Mouse (Mus musculus) erythroblast, adult 5-6 weeks (primary cell): Measurements from ENCODE around the gene Tmem141. TPM values are rescaled to one million over a fixed set of nuclear protein-coding genes. Genes with fewer than 3 reads are reported as not detected.

Experiments
- ATAC-seq: replicated peaks from 2 replicates; pipeline ENCODE4 v1.8.0; 2016; ENCODE audit warnings: moderate number of reproducible peaks, mild to moderate bottlenecking, moderate TSS enrichment, inconsistent platforms; ENCODE audit not compliant: poor library complexity, low FRiP score, severe bottlenecking
- total RNA-seq, 2 experiments: library from RNA; stranded (forward) in 1 of 2; stranded (reverse) in 1 of 2; fragments of 150-400 nt in 1 of 2; fragments of 200-764, 138-1000 nt in 1 of 2; gene quantifications; 2 replicates each; pipeline versions ENCODE4 v1.2.3 to v1.2.4; 2015 to 2017; ENCODE audit warnings: low replicate concordance in 2 of 2

Tmem141 gene
- total RNA-seq (2015; ENCODE audit: low replicate concordance) (4.6 and 6.0 TPM in 2 replicates), total RNA-seq (2017; ENCODE audit: low replicate concordance) (2.2 and 9.4 TPM in 2 replicates)

DNA sequence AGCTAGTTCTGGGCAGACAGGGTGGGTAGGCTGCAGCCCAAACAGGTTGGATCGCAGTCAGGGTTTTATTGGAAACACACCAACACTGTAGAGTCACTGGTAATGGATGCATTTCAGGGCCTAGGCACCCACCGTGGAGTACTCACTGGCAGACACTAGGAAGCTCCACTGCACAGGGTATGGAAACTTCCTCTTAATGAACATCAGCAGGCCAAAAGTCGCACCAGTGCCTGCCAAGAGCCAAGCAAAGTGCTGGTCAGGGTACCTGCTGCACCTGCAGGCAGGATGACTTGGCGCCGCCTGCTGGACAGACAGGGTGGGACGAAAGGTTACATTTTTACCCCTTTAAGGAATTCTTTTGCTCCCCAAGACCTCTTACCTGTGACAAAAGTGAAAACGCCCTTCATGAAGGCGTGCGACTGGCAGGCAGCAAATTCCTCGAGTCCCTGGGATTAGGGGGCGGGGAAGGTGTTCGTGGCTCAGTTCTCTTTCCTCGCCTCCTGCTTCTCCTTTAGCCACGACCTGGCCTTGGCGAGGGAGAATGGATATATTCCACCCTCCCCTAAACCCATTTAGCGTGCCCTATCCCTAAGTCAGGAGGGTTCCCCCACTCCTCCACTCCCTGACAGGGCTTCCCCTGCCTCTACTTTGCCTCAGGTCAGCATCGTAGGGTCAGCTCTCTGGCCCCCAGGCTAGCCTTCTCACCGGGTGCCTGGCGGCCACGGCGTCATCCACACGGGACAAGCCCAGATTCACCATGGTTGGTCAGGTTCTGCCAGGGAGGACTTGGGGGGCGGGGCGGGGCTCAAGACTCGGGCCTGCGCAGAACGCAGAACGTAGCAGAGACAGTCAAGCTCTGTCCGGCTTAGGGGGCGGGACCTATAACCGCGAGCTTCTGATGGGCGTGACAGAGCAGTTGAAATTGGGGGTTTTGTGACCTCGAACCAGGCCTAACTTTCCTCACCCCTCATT, at the start of gene Tmem141:
Gene Tmem141 (minus strand): TSS at position 777 of the 972 bp plus-strand sequence.
- ATAC-seq = peak; percentile 38; the same call in 1 of the 2 replicates

DNA sequence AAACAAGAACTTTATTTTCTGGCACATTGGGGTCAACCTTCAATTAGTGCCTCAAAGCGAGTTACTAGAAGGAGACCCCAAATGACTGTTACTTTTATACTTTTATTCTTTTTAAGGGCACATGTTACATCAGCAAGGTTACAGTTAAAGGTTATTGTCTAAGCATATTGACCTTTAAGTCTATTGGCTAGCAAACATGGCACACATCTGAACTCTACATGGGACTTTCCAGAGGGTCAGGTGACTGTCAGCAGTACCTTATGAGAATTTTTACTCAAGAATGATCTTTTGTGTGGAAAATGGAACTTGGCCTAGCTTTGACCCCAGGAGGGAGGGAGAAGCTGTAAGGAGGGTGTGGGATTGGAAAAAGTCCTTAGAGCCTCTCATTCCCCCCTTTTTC, 44.7 kb upstream of the Tmem141 start:
- no peak for ATAC-seq

DNA sequence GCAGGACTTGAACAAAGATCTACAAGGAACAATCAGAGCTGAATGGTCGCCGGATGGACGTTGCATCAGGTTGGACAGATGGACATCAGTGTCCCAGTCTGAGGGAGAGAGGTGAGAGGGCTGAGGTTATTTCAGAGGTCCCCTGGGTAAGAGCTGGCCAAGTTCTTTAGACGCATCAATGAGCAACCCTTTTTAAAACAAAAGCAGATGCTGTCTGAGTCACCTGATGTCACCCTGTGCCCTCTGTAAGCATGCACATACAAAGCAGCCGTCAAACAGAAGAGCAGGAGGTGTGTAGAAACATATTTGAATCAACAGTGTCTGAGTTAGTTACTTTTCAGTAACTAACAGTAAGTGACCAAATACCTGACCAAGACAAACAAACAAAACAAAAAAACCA, 42.3 kb upstream of the Tmem141 start:
- ATAC-seq = no peak

DNA sequence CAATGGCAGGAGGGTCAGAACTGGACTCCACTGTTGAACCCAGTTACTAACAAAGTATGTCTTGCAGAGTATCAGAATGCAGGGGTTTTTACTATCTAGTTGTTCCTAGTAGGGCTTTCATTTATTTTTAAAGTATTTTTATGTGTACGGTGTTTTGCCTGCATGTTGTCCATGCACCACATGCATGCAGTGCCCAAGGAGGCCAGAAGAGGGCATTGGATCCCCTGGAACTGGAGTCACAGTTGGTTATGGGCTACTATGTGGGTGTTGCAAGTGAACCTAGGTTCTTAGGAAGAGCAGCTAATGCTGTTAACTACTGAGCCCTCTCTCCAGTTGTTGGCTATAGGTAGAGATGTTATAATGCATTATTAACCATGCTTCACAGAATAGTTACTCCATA, 41.7 kb upstream of the Tmem141 start:
- ATAC-seq = no peak

DNA sequence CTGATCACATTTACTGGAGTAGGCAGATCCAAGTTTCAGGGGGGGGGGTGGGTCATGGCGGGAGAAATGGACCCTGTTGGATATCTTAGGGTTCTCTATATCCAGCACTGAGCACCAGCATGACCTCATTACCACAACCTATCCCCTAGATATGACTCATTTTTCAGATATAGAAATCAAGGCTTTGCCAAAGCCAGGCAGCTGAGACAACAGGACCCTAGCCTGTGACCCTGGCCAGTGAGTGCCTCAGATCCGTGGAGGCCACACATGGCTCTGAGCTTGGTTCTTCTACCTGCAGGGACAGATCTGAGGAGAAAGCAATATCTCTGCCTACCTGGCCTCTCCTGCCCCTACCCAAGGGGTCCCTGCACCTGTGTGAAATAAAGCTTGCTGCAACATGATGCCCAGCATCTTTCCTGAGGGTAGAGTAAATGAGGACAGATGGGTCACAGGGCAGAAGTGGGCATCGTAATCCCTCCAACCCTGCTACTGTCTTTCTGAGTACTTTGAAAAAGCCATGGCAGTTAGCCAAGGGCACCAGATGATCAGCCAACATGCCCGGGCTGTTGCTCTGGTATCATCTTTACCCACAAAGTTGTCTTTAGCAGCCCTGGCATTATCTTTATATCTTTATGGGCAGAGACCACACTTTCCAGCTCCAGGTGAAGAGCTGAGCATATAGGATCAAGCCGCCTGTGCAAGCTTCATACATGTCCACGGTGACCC, 39.6 kb upstream of the Tmem141 start:
- no peak for ATAC-seq

GRCm38 (mm10) chr2:25660279-25660678, 38.5 kb upstream of the Tmem141 start:
- no peak for ATAC-seq

DNA sequence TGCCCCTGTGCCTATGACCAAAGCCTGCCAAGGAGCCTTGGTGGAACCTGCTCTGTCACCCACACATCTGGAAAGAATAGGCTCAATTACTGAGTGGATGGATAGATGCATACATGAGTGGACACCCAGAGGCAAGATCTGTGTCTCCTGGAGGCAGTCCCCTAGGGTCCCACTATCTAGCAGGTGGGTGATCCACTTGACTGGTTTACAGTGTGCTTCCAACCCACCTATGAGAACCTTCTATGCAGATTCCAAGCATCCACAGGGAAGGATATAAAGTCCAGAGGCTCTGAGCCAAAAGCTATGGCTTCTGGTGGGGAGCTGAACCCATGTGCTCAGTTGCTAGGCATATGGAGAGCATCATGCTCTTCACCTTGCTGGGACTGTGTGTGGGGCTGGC, 35.8 kb upstream of the Tmem141 start, which contains the start of gene Lcn5:
Gene Lcn5 (plus strand): TSS at position 301 of the 400 bp plus-strand sequence.
- ATAC-seq = no peak

DNA sequence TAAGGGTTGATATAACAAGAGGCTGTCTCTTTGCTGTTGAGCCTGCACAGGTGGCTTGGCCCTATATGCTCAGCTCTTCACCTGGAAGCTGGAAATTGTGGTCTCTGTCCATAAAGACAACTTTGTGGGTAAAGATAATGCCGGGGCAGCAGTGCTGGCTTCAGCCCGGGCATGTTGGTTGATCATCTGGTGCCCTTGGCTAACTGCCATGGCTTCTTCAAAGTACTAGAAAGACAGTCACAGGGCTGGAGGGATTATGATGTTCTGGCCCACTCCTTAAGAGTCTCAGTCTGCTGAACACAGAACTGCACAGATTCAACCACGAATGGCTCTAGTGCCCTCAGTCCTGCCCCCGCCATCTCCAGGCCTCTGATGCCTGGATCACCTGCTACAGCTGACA, 35.4 kb upstream of the Tmem141 start:
- ATAC-seq = no peak

DNA sequence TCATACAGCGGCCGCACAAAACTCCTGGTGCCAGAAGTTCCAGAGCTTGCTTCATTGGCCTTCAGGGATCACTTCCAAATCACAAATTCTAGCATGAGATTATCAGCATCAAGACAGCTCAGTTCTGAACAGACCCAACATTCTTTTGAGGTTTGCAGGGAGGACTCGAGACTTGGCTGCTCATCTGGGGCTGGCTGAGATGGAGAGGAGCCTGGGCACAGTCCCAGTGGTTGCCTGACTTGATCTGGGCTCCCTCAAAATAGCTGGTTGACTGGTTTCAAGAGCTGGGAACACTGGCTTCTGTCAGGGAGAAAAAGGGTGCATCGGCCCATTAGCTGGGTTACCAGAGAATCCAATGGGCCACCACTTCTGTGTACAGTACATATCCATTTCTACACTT, 34.9 kb upstream of the Tmem141 start:
- no peak for ATAC-seq

- ATAC-seq = no peak
These were observed 32.7 kb upstream of the Tmem141 start for GRCm38 (mm10) chr2:25654502-25654901.

- no peak for ATAC-seq
These were observed 31.1 kb upstream of the Tmem141 start, which contains the start of gene Lcn8 for GRCm38 (mm10) chr2:25652902-25653301. TSS of gene Lcn8 (plus strand) at chr2:25653120.

DNA sequence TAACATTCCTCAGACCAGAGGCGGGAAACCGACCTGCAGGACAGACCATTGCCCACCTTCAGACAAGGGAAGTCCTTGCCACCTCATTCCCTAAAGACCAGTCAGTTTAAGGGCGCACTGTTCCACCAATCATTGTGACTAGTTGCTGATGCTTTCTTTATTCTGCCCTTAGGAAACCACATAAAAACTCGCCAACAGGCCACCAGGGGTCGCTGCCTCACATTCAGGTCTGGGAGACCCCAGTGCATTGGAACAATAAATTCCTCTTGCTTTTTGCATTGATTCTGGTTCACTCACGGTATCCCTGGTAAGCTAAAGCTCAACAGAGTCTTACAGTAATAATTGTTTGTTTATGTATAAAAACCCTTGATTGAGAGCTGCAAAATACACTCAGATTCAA, 18.1 kb upstream of the Tmem141 start:
- no peak for ATAC-seq

- no peak for ATAC-seq
These were observed 12.2 kb upstream of the Tmem141 start for GRCm38 (mm10) chr2:25634046-25634445.

- ATAC-seq = no peak
These were observed 11.8 kb upstream of the Tmem141 start for GRCm38 (mm10) chr2:25633616-25634015.

DNA sequence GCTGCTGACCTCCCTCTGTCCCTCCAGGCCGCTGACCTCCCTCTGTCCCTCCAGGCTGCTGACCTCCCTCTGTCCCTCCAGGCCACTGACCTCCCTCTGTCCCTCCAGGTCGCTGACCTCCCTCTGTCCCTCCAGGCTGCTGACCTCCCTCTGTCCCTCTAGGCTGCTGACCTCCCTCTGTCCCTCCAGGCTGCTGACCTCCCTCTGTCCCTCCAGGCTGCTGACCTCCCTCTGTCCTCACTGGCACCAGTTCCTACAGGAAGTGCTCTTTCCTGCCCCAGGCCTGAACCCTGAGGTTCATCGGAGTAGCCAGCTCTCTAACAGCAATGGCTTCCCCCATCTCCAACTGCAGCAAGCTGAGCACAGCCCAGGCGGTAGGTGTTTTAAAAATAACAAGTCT, 6.9 kb upstream of the Tmem141 start:
- no peak for ATAC-seq

GRCm38 (mm10) chr2:25627811-25628210, 6.0 kb upstream of the Tmem141 start, which contains the start of gene Fcna:
TSS of gene Fcna (minus strand) at chr2:25628030.
- ATAC-seq = no peak

DNA sequence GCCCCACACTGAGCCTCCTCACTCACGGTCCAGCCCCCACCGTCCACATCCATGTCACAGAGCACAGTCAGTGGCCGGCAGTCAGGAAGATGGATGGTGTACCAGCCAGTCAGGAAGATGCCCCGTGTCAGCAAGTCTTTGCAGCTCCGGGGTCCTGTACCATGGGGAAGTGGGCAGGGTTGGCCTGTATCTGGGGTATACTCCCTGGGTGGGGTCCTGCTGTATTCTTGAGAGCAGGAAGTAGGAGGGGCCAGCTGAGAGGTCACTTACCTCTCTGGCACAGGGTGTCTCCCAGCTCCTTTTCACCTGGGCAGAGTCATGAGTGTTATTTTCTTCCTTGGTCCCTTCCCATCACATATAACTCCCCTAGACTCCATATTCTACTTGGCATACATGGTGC, 4.2 kb upstream of the Tmem141 start:
- no peak for ATAC-seq

- no peak for ATAC-seq
These were observed 965 bp downstream of the Tmem141 start for GRCm38 (mm10) chr2:25620852-25621228.

DNA sequence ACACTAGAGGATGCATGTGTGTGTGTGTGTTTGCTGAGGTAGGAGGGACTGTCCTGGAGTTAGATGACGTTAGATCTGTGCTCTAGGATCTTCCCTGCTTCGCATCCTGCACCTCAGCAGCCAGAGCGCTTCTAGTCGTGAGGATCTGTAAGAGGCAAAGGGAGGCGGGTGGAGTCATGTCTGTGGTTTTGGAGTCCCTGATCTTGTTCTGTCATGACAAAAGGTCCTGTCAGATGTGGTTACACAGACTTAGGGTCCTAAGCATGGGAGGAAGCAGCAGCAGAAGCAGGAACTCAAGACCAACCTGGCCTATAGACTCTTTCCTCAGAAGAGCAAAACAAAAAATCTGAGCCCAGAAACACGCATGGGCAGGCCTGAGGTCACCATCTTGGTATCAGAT, 1.4 kb downstream of the Tmem141 start:
- no peak for ATAC-seq

GRCm38 (mm10) chr2:25617578-25617977, 4.2 kb downstream of the Tmem141 start, which contains the start of gene Ccdc183:
TSS of gene Ccdc183 (minus strand) at chr2:25617678.
- ATAC-seq = no peak

GRCm38 (mm10) chr2:25616398-25616797, 5.4 kb downstream of the Tmem141 start:
- no peak for ATAC-seq
